Mouse (Mus musculus) right cerebral cortex, postnatal 36 days (tissue): Measurements from ENCODE around the gene Cdh22.

ENCODE experiments used
- DNase-seq, 2 experiments: peaks; one replicate each; pipeline ENCODE4 v3.0.0; 2022; ENCODE audit warnings: low spot score in 2 of 2, mixed read lengths in 1 of 2

The Cdh22 gene

DNA sequence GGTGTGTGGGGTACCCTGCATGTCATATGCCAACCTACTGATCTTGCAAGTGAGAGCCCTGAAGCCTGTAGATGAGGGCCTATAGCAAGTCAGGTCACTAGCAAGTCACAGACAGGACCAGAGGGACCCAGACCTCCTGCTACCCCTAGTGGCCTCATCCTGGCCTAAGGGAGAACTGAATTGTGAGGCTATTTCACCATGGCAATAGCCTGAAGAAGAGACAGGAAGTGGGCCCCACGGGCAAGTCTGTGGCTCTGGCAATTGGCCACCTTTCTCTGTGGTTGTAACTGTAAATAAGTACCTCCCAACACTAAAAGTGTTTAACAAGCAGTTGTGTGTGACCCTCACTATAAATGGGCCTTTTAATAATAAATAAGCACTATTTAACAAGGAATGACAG, 16.2 kb upstream of the Cdh22 start:
- DNase-seq, result no peak

DNA sequence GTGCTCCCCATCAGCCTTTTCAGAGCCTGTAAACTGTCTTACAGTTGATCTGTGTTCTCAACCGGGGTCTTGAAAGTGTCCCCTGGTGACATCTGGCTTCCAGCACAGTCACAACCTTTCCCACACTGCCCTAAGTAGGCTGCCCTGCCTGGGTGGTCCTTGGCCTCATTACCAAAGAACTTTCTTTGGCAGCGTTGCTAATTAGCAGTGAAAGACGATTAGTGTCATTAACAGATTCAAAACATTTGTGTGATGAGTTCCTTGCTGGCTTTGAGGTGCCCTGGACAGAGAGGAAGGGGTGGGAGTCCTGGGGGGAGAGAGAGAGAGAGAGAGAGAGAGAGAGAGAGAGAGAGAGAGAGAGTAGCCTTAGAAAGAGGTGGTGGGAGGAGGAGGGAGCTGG, 14.3 kb upstream of the Cdh22 start:
- no peak for DNase-seq

DNA sequence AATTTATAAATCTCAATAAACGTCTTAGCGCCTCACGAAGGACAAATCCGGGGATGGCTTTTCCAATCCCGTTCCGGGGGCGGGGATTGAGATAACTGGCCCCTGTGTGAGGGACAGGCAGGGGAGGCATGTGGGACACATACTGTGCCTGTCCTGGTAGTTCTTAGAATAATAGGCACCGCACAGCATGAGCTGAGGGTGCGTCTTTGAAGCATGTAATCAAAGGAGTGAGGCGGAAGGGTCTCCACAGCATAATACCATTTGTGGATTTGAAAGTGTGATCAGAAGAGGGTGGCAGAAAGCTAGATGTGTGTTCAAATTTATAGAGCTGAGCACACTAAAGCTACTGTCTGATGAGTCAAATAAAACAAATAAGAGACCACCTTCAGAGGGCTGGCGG, 11.7 kb upstream of the Cdh22 start:
- no peak for DNase-seq

- no peak for DNase-seq
Observed at GRCm38 (mm10) chr2:165243122-165243720, 8.6 kb upstream of the Cdh22 start.

DNA sequence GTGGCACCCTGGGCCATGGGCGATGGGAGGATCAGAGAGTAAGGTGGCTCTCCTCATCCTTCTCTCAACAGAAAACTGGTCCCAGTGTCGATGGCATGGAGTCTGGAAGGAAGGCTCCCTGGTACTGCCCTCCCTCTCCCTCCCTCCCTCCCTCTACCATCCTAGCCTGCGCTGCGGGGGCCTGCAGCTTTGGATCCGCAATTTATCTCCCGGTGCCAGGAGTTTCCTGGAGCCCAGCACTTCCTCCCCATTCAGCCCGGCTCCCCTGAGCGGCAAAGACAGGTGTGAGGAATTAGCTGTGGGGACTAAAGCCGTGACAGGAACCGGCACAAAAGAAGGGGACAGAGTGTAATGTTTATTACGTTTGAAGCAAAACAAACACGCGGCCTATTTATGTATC, 7.9 kb upstream of the Cdh22 start:
- DNase-seq, result no peak

- no peak for DNase-seq
Observed at GRCm38 (mm10) chr2:165241786-165242185, 7.1 kb upstream of the Cdh22 start.

DNA sequence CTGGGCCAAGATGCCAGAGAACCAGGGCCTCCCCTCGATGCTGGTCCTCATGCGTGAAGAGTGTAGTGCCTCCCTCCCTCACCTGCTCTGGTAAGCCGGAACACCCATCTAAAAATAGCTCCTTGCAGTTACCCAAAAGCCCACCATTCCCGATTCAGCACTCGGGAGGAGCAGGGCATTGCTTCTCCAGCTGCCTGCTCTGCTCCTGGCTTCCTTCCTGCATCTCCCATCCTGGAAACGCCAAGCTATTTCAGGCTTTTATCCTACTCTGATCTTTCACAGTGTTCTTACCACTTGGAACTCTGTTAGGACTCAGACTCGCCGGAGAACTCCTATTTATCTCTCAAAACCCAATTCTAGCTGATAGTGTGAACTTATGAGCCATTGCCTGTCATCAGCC, 5.7 kb upstream of the Cdh22 start:
- DNase-seq, result no peak

GRCm38 (mm10) chr2:165239533-165240144, 5.0 kb upstream of the Cdh22 start:
- DNase-seq, result no peak

- DNase-seq, result no peak
Observed at GRCm38 (mm10) chr2:165238416-165239145, 3.9 kb upstream of the Cdh22 start.

GRCm38 (mm10) chr2:165234291-165234612, 401 bp downstream of the Cdh22 start:
- no peak for DNase-seq

- no peak for DNase-seq
Observed at GRCm38 (mm10) chr2:165233491-165234290, 962 bp downstream of the Cdh22 start.

GRCm38 (mm10) chr2:165229050-165229449, 5.6 kb downstream of the Cdh22 start:
- DNase-seq, result no peak

GRCm38 (mm10) chr2:165223837-165224236, 10.8 kb downstream of the Cdh22 start:
- no peak for DNase-seq

- no peak for DNase-seq
Observed at GRCm38 (mm10) chr2:165221952-165222351, 12.7 kb downstream of the Cdh22 start.

DNA sequence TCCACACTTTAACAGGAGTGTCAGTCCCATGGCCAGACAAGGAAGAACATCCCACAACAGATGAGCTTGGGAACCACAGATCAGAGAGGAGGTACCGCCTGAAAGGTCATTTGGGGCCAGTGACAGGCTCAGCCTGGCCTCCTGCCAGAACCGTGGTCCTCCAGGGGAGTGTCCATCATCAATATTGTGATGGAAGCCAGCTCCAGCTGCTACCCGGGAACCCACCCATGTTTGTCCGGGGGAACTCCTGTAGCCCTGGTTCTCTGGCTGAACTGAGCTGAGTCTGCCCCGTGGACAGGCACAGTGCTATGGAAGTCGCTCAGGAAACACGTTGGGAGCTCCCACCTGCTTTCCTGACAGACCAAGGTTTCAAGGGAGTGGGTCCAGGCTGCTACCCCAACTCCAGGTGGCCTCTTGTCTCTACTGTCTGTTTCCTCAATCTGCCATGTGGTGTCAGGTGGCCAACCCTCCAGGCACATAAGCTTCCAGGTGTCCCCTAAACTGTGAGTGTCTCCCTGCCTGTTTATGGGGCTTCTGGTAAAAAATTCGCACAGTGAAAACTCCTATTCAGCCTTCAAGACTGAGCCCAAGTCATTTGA, 14.2 kb downstream of the Cdh22 start:
- DNase-seq, result no peak

GRCm38 (mm10) chr2:165218954-165219353, 15.7 kb downstream of the Cdh22 start:
- no peak for DNase-seq

- no peak for DNase-seq
Observed at GRCm38 (mm10) chr2:165217361-165218149, 17.1 kb downstream of the Cdh22 start.

DNA sequence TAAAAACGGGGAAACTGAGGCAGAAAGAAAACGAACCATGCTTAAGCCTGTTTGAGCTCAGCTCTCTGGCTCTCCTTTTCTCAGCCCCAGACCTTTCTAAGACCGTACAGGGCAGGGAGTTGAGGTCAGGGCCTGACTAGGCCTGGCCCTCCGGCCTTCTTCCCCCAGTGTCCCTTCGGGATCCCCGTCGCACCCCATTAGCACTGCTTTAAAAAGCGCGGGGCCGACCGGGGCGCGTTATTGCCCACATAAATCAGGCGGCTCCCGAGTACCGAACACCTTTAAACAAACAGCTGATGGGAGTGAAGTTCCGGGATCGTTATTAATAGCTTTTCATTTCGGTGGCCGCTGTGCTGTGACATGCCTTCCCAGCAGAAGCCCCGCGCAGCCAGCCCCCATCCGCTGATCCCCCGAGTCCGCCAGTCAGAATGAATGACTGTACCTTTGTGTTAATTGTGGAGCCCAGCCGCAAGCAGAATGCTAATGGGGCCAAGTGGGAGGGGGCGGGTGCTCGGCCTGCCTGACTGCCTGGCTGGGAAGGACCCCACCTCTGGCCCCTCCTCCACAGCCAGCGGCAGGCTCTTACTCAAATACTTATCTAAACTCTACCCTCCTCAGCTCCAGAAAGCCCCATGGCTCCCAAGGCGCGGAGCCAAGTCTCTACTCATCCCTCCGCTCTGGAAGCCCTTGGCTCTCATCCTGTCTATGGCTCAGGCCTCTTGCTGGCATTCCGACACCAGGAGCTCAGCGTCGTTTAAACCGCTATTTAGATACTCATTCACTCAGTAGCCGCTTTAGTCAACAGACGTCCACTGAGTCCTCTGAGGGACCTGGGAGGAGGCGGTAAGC, 19.3 kb downstream of the Cdh22 start:
- no peak for DNase-seq

- no peak for DNase-seq
Observed at GRCm38 (mm10) chr2:165211426-165212079, 23.1 kb downstream of the Cdh22 start.

GRCm38 (mm10) chr2:165210948-165211347, 23.7 kb downstream of the Cdh22 start:
- no peak for DNase-seq
